Mouse (Mus musculus) NIH3T3 (cell line): ENCODE results near the gene Pdss2.

Experiments used
- DNase-seq: peaks from one replicate; pipeline ENCODE4 v3.0.0-alpha.2; 2012; ENCODE audit warnings: low read depth

Gene Pdss2

GRCm38 (mm10) chr10:43481179-43481578 lies 259.9 kb downstream of the Pdss2 start:
- DNase-seq: no peak

GRCm38 (mm10) chr10:43482021-43482420 lies 260.7 kb downstream of the Pdss2 start:
- no peak for DNase-seq

- peak; percentile 54 for DNase-seq
These were observed 262.2 kb downstream of the Pdss2 start for GRCm38 (mm10) chr10:43483426-43483995.

GRCm38 (mm10) chr10:43485751-43486268 lies 264.5 kb downstream of the Pdss2 start:
- DNase-seq: no peak

- DNase-seq: no peak
These were observed 266.2 kb downstream of the Pdss2 start for GRCm38 (mm10) chr10:43487441-43488010.

GRCm38 (mm10) chr10:43488258-43488657 lies 267.0 kb downstream of the Pdss2 start:
- no peak for DNase-seq

- DNase-seq: no peak
These were observed 267.9 kb downstream of the Pdss2 start for GRCm38 (mm10) chr10:43489139-43489538.

- DNase-seq: no peak
These were observed 268.3 kb downstream of the Pdss2 start for GRCm38 (mm10) chr10:43489550-43489949.

- DNase-seq: no peak
These were observed 268.7 kb downstream of the Pdss2 start for GRCm38 (mm10) chr10:43490034-43490433.

GRCm38 (mm10) chr10:43490846-43491245 lies 269.6 kb downstream of the Pdss2 start:
- DNase-seq: no peak

GRCm38 (mm10) chr10:43502599-43502998 lies 281.3 kb downstream of the Pdss2 start:
- no peak for DNase-seq

- no peak for DNase-seq
These were observed 283.0 kb downstream of the Pdss2 start for GRCm38 (mm10) chr10:43504291-43504690.

GRCm38 (mm10) chr10:43507051-43507450 lies 285.8 kb downstream of the Pdss2 start:
- no peak for DNase-seq

GRCm38 (mm10) chr10:43509228-43509627 lies 287.9 kb downstream of the Pdss2 start:
- no peak for DNase-seq

GRCm38 (mm10) chr10:43512976-43513375 lies 291.7 kb downstream of the Pdss2 start:
- no peak for DNase-seq
